Mouse (Mus musculus) ES-Bruce4 (cell line): Measurements from ENCODE around the gene Trim2.

Experiments used
- CTCF ChIP-seq: IDR thresholded peaks from one replicate; pipeline ENCODE4 v1.8.1; 2011; ENCODE audit warnings: low read depth, low read length
- EP300 ChIP-seq: IDR thresholded peaks from 2 replicates; pipeline ENCODE4 v1.6.1; 2011; ENCODE audit warnings: low read depth, low read length; ENCODE audit not compliant: insufficient read depth

DNA sequence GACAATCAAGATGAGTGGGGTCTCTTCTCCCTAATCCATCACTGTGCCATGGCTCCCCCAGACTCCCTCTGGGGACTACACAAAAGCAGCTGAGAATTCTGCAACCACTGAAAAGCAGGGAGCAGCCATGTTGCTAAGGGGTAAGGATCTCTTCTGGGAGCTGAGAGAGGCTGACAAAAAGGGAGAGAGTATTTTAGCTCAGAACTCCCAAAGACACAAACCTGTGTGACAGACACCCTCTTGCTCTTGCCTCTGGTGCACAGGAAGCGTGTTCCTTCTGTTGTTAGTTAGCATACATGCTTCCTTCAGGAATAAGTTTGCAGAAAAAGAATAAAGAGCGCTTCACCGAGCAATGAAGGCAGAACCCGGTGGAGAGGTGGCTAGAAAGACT is 88.7 kb downstream of the Trim2 start:
- TF ChIP-seq CTCF (no peak), EP300 (no peak)
